In genomic region chr10:76332040-76332439, GRCm38 (mm10) we compare ENCODE assay signal across 20 mouse cellular contexts. TPM values are rescaled to one million over a fixed set of nuclear protein-coding genes. Genes with fewer than 3 reads are reported as not detected.
DNase-seq lines count a peak whose midpoint lies in the region; TF ChIP-seq lines count a peak whose summit lies in the region.
"Had no signal": no experiment of that assay in that cellular context is flagged by ENCODE, and none has a peak within 500 bp of the region (broad histone marks: within the 10 kb centered on the region; RNA-seq: fewer than 3 reads in every experiment).

No protein-coding gene starts in this region.

- H3K4me1 ChIP-seq in cerebellum, adult 2 months (ENCODE audit: control insufficient read depth, insufficient read depth, low read length): peaks cover 12% of the 10 kb centered on the region
- H3K4me1 ChIP-seq: embryonic facial prominence, embryonic 12.5 days; hindbrain, embryonic 15.5 days had no signal

- no peak overlapping the region for H3K4me3 ChIP-seq in cerebellum, adult 2 months (replicated peaks; ENCODE audit: insufficient read depth, low read depth, low read length)
- H3K4me3 ChIP-seq in layer of hippocampus, adult 2 months: no peak overlapping the region
- H3K4me3 ChIP-seq: embryonic facial prominence, embryonic 12.5 days; embryonic facial prominence, embryonic 15.5 days; heart, adult 2 months; hindbrain, embryonic 12.5 days; hindbrain, embryonic 15.5 days had no signal

- H3K27ac ChIP-seq in cerebellum, adult 2 months (ENCODE audit: insufficient read depth, low read length): peak overlapping the region; percentile 59; the same call in 1 of the 2 replicates
- peak overlapping the region; percentile 85 for H3K27ac ChIP-seq in layer of hippocampus, adult 2 months
- H3K27ac ChIP-seq: embryonic facial prominence, embryonic 12.5 days; embryonic facial prominence, embryonic 15.5 days; heart, adult 2 months; hindbrain, embryonic 12.5 days; hindbrain, embryonic 15.5 days had no signal

- WGBS in cerebellum, adult 2 months: 67% methylated on average over 2 of the region's 2 CpGs

- TF ChIP-seq POLR2A in cerebellum, adult 2 months (IDR thresholded peaks at IDR 0.05; ENCODE audit: borderline replicate concordance, insufficient read depth, low read length): no peak

- no peak for DNase-seq in cerebellum, adult 2 months
- no peak for DNase-seq in cerebellum, postnatal 4 days (ENCODE audit: low spot score in 2 of 2)
- no peak for DNase-seq in layer of hippocampus, adult 2 months (ENCODE audit: low spot score in 2 of 2)
- DNase-seq in layer of hippocampus, adult 8-10 months (ENCODE audit: low spot score in 2 of 2): no peak
- DNase-seq in retina, postnatal 1 day: peak; percentile 21
- DNase-seq in retina, embryonic 14.5 days (ENCODE audit: low spot score): no peak
- DNase-seq: adrenal gland, postnatal 10 days; adrenal gland, postnatal 36 days; cerebellum, adult 11 months; cerebellum, adult 8-10 months; cerebellum, postnatal 10 days; cerebellum, postnatal 36 days; forebrain, postnatal 0 days; gastrocnemius, postnatal 10 days; gastrocnemius, postnatal 36 days; heart, adult 2 months had no signal

- H3K27me3 ChIP-seq in cerebellum, adult 2 months (ENCODE audit: control insufficient read depth, insufficient read depth, low read length): no peaks in the 10 kb centered on the region
- H3K27me3 ChIP-seq: embryonic facial prominence, embryonic 12.5 days; embryonic facial prominence, embryonic 15.5 days; hindbrain, embryonic 12.5 days; hindbrain, embryonic 15.5 days had no signal

- TF ChIP-seq CTCF in cerebellum, adult 2 months (IDR thresholded peaks at IDR 0.05; ENCODE audit: borderline replicate concordance, insufficient read depth, low read depth, low read length): no peak
- peak; percentile 41 for TF ChIP-seq CTCF in layer of hippocampus, adult 2 months (conservative IDR thresholded peaks at IDR 0.05)

RNA-seq across cellular contexts. Expression of gene Dip2a, which starts 13.1 kb away (rescaled TPM):
- 68.2 and 80.4 TPM in 2 replicates for polyA plus RNA-seq in cerebellum, adult 2 months (2012; rRNA removed)
- total RNA-seq in layer of hippocampus, adult 2 months (2021): 10 to 100 TPM; 50.9 to 51.0 TPM
- 10 to 100 TPM; 61.0 to 72.9 (median 64.9) TPM for total RNA-seq in layer of hippocampus, adult 8-10 months (2022)
